Mouse (Mus musculus) lung, embryonic 14.5 days (tissue): ENCODE measurements around the gene Trabd2b. TPM values are rescaled to one million over a fixed set of nuclear protein-coding genes. Genes with fewer than 3 reads are reported as not detected.
A peak's percentile ranks its signal among the peaks of the same experiment; 100 is the strongest.

Experiments used
- ATAC-seq: fragments of 200-750 bp; cut with Nextera tagmentation; 2 replicates; pipeline ENCODE4 v1.8.0; 2017; ENCODE audit warnings: mild to moderate bottlenecking, moderate TSS enrichment, moderate library complexity; ENCODE audit not compliant: insufficient read depth
- DNase-seq: peaks from one replicate; pipeline ENCODE4 v3.0.0-alpha.2; 2015
- H3K27ac ChIP-seq: fragments of 300-500 bp; sonication (generic); 2 replicates; pipeline ENCODE4 v1.5.1; 2014; ENCODE audit warnings: low read depth, mild to moderate bottlenecking, moderate library complexity
- H3K27me3 ChIP-seq: fragments of 300-500 bp; sonication (generic); 2 replicates; pipeline ENCODE4 v1.6.1; 2014; ENCODE audit warnings: low read length, control low read depth; ENCODE audit not compliant: insufficient read depth
- H3K36me3 ChIP-seq: fragments of 300-500 bp; sonication (generic); 2 replicates; pipeline ENCODE4 v1.6.1; 2014; ENCODE audit warnings: control low read depth; ENCODE audit not compliant: insufficient read depth
- H3K4me1 ChIP-seq: fragments of 300-500 bp; sonication (generic); 2 replicates; pipeline ENCODE4 v1.6.1; 2014; ENCODE audit warnings: antibody characterized with exemption, control low read depth; ENCODE audit not compliant: insufficient read depth
- H3K4me2 ChIP-seq: fragments of 300-500 bp; sonication (generic); 2 replicates; pipeline ENCODE4 v1.6.1; 2014; ENCODE audit warnings: mild to moderate bottlenecking
- H3K4me3 ChIP-seq: fragments of 300-500 bp; sonication (generic); 2 replicates; pipeline ENCODE4 v1.5.1; 2014; ENCODE audit warnings: low read depth, low read length
- H3K9ac ChIP-seq: fragments of 300-500 bp; sonication (generic); 2 replicates; pipeline ENCODE4 v1.6.1; 2014
- H3K9me3 ChIP-seq: fragments of 300-500 bp; sonication (generic); 2 replicates; pipeline ENCODE4 v1.6.1; 2016; ENCODE audit warnings: low read depth, low read length, control low read depth
- CTCF ChIP-seq: IDR thresholded peaks from 2 replicates; pipeline ENCODE4 v1.5.1; 2016; ENCODE audit warnings: antibody characterized with exemption, low read depth
- WGBS: fragments of 180-500 bp; shearing (Covaris S2); extraction: QIAGEN DNeasy Blood & Tissue Kit; methylation state at CpG from one replicate; pipeline ENCODE4 v1.1.7; 2014; 5-methylcytosine and 5-hydroxymethylcytosine counted together
- polyA plus RNA-seq: library from polyadenylated mRNA; unstranded; fragments of >200 nt; fragmentation: Nextera tagmentation; extraction: Ambion mirVana; gene quantifications from 2 replicates; pipeline ENCODE4 v1.2.1, GENCODE M21; 2014

The Trabd2b gene
- polyA plus RNA-seq, 1 experiment from 2014 or later = 4.6 TPM

DNA sequence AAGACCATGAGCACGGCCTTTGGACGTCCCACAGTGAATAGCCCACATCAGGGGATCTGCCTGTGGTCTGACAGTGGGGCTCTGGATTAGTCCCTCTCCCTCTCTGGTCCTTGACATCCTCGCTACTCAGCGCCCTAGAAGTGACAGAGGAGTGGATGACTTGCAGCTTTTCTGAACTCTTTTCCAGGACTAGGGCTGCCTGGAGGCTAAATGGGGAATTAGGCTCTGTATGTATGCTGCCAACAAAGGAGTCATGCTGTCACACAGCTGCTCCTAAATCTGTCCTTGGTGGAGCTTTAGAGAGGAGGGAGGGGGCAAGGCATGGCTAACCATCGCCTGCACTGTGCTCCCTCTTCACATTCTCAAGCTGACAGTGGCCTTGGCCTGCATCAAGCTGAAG, 53.1 kb downstream of the Trabd2b start:
- DNase-seq = peak; percentile 39
- no peak overlapping the region for H3K4me3 ChIP-seq
- H3K27me3 ChIP-seq = no peaks in the 10 kb centered on the region
- 63% methylated on average over 5 of the region's 5 CpGs for WGBS
- no peak for TF ChIP-seq CTCF
- H3K4me1 ChIP-seq = no peaks in the 10 kb centered on the region
- H3K4me2 ChIP-seq = no peak overlapping the region
- H3K36me3 ChIP-seq = no peaks in the 10 kb centered on the region
- H3K27ac ChIP-seq = no peak overlapping the region
- no peaks in the 10 kb centered on the region for H3K9me3 ChIP-seq
- peak; percentile 33; the same call in 1 of the 2 replicates for ATAC-seq
- no peak overlapping the region for H3K9ac ChIP-seq

GRCm38 (mm10) chr4:114460401-114460800, 53.9 kb downstream of the Trabd2b start:
- H3K4me3 ChIP-seq = no peak overlapping the region
- ATAC-seq (no peak), DNase-seq (no peak)
- H3K36me3 ChIP-seq = no peaks in the 10 kb centered on the region
- H3K9me3 ChIP-seq = no peaks in the 10 kb centered on the region
- H3K9ac ChIP-seq = no peak overlapping the region
- H3K4me2 ChIP-seq = no peak overlapping the region
- WGBS = 71% methylated on average over 5 of the region's 5 CpGs
- H3K4me1 ChIP-seq = no peaks in the 10 kb centered on the region
- no peaks in the 10 kb centered on the region for H3K27me3 ChIP-seq
- no peak for TF ChIP-seq CTCF
- H3K27ac ChIP-seq = no peak overlapping the region

GRCm38 (mm10) chr4:114461093-114461492, 54.6 kb downstream of the Trabd2b start:
- TF ChIP-seq CTCF = no peak
- Histone ChIP-seq H3K27ac (no peak overlapping the region), H3K9me3 (no peaks in the 10 kb centered on the region), H3K27me3 (no peaks in the 10 kb centered on the region), H3K36me3 (no peaks in the 10 kb centered on the region), H3K9ac (no peak overlapping the region), H3K4me3 (no peak overlapping the region), H3K4me1 (no peaks in the 10 kb centered on the region), H3K4me2 (no peak overlapping the region)
- ATAC-seq = no peak
- DNase-seq = no peak
- WGBS = 68% methylated on average over 5 of the region's 5 CpGs

GRCm38 (mm10) chr4:114465641-114466040, 59.1 kb downstream of the Trabd2b start:
- Histone ChIP-seq H3K27me3 (no peaks in the 10 kb centered on the region), H3K27ac (no peak overlapping the region), H3K9ac (no peak overlapping the region), H3K4me3 (no peak overlapping the region), H3K9me3 (no peaks in the 10 kb centered on the region), H3K4me2 (no peak overlapping the region), H3K4me1 (peaks cover 8% of the 10 kb centered on the region), H3K36me3 (no peaks in the 10 kb centered on the region)
- DNase-seq (peak; percentile 62), ATAC-seq (no peak)
- WGBS = 28% methylated on average over 2 of the region's 2 CpGs
- no peak for TF ChIP-seq CTCF

GRCm38 (mm10) chr4:114467371-114468094, 61.0 kb downstream of the Trabd2b start:
- Histone ChIP-seq H3K9me3 (no peaks in the 10 kb centered on the region), H3K27ac (0 out of 2 replicates have a peak overlapping the region, but pooled peaks have one; percentile 36), H3K4me1 (peaks cover 8% of the 10 kb centered on the region), H3K4me2 (peak overlapping the region; percentile 29; the same call in 1 of the 2 replicates), H3K4me3 (no peak overlapping the region), H3K36me3 (no peaks in the 10 kb centered on the region), H3K27me3 (no peaks in the 10 kb centered on the region), H3K9ac (no peak overlapping the region)
- WGBS = 28% methylated on average over 6 of the region's 6 CpGs
- ATAC-seq (peak; percentile 61; the same call in 1 of the 2 replicates), DNase-seq (peak; percentile 83)
- no peak for TF ChIP-seq CTCF

DNA sequence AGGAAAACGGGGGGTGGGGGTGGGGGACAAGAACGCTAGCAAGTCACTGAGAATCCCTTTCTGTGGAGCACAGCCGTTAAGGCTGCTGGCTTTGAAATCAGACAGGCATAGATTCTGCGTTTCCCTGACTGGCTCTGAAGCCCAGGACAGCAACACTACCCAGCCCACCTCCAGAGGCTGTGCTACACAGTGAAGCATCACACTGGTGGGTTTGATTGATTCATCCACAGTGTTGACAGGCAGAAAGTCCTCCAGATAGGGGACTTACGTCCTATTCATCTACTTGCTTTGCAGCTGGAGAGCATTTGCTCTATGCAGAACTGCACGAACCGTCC, 61.5 kb downstream of the Trabd2b start:
- Histone ChIP-seq H3K4me3 (no peak overlapping the region), H3K9me3 (no peaks in the 10 kb centered on the region), H3K27me3 (no peaks in the 10 kb centered on the region), H3K4me1 (peaks cover 8% of the 10 kb centered on the region), H3K4me2 (peak overlapping the region; percentile 29; the same call in 1 of the 2 replicates), H3K36me3 (no peaks in the 10 kb centered on the region), H3K27ac (0 out of 2 replicates have a peak overlapping the region, but pooled peaks have one; percentile 36), H3K9ac (no peak overlapping the region)
- DNase-seq (no peak), ATAC-seq (peak; percentile 56; the same call in 1 of the 2 replicates)
- WGBS = 16% methylated on average over 7 of the region's 7 CpGs
- TF ChIP-seq CTCF = no peak

DNA sequence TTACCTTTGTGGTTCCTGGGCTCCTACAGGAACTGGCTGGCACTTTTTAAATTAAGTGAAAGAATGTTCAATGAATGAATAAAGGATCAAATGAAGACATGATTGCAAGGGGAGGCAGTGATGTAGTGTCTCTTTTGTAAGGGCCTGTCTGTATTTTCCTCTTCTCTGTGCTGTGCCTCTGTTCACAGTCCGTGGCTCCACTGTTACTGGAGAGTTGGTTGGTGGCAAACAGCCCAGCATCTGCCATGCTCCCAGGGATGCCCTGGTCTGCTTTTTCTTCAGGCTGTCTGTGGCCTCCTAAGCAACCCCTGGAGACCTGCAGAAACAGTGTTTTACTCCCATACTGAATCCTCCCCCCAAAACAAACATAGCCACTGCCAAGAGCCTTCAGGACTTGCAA, 63.4 kb downstream of the Trabd2b start:
- H3K27me3 ChIP-seq = no peaks in the 10 kb centered on the region
- H3K27ac ChIP-seq = no peak overlapping the region
- H3K9me3 ChIP-seq = no peaks in the 10 kb centered on the region
- WGBS = 53% methylated on average over 1 of the region's 1 CpGs
- ATAC-seq = no peak
- no peak for TF ChIP-seq CTCF
- no peak for DNase-seq
- peaks cover 8% of the 10 kb centered on the region for H3K4me1 ChIP-seq
- H3K4me3 ChIP-seq = no peak overlapping the region
- no peak overlapping the region for H3K9ac ChIP-seq
- no peak overlapping the region for H3K4me2 ChIP-seq
- H3K36me3 ChIP-seq = no peaks in the 10 kb centered on the region
